Mouse (Mus musculus) midbrain, embryonic 11.5 days (tissue): ENCODE measurements at regions not wholly inside any gene's neighbourhood (a gene's known extent, or its start where the extent isn't known, plus 50 kb on each side); places are given as distances from the start of the nearest gene placed in this dataset.

ENCODE experiments used
- ATAC-seq: fragments of 200-750 bp; cut with Nextera tagmentation; 2 replicates; pipeline ENCODE4 v1.8.0; 2017; ENCODE audit warnings: moderate TSS enrichment, moderate library complexity; ENCODE audit not compliant: low FRiP score
- DNase-seq: peaks from one replicate; pipeline ENCODE4 v3.0.0; 2015; ENCODE audit warnings: low spot score; ENCODE audit errors: missing footprints
- H3K27ac ChIP-seq: fragments of 300-500 bp; sonication (generic); 2 replicates; pipeline ENCODE4 v1.5.1; 2014; ENCODE audit warnings: low read depth, low read length
- H3K27me3 ChIP-seq: fragments of 300-500 bp; sonication (generic); 2 replicates; pipeline ENCODE4 v1.6.1; 2014; ENCODE audit warnings: mild to moderate bottlenecking, low read length, moderate library complexity, mixed read lengths; ENCODE audit not compliant: control insufficient read depth, insufficient read depth
- H3K36me3 ChIP-seq: fragments of 300-500 bp; sonication (generic); 2 replicates; pipeline ENCODE4 v1.6.1; 2014; ENCODE audit warnings: mild to moderate bottlenecking, low read length, moderate library complexity, mixed read lengths; ENCODE audit not compliant: control insufficient read depth, insufficient read depth
- H3K4me1 ChIP-seq: fragments of 300-500 bp; sonication (generic); 2 replicates; pipeline ENCODE4 v1.6.1; 2014; ENCODE audit warnings: low read length; ENCODE audit not compliant: control insufficient read depth, insufficient read depth
- H3K4me2 ChIP-seq: fragments of 300-500 bp; sonication (generic); 2 replicates; pipeline ENCODE4 v1.6.1; 2014; ENCODE audit warnings: mild to moderate bottlenecking, moderate library complexity
- H3K4me3 ChIP-seq: fragments of 300-500 bp; sonication (generic); 2 replicates; pipeline ENCODE4 v1.5.1; 2014; ENCODE audit warnings: low read depth, low read length
- H3K9ac ChIP-seq: fragments of 300-500 bp; sonication (generic); 2 replicates; pipeline ENCODE4 v1.6.1; 2014; ENCODE audit warnings: low read length
- H3K9me3 ChIP-seq: fragments of 300-500 bp; sonication (generic); 2 replicates; pipeline ENCODE4 v1.6.1; 2016; ENCODE audit warnings: low read length; ENCODE audit not compliant: control insufficient read depth
- WGBS: fragments of 180-500 bp; shearing (Covaris S2); extraction: QIAGEN DNeasy Blood & Tissue Kit; methylation state at CpG from one replicate; pipeline ENCODE4 v1.1.7; 2014; 5-methylcytosine and 5-hydroxymethylcytosine counted together

DNA sequence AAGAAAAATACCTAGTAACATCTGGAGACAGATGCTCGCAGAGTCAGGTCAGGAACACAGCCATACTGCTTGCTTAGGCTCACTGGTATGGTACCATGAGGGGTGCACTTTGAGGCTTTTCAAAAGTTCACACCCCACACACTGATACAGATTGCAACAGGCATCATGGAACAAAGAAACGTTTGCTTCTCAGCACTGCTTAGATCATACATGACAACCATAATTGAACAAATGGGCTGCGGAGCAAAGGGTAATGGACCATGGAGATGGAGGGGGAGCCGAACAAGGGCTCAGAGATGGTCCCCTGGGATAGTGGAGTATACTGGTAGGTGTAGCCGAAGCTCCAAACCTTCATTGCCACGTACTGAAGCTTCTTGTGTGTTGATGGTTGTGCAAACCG lies 228.6 kb upstream of the Tll1 start:
- no peaks in the 10 kb centered on the region for H3K9me3 ChIP-seq
- DNase-seq, result no peak
- H3K36me3 ChIP-seq, result no peaks in the 10 kb centered on the region
- H3K4me3 ChIP-seq, result no peak overlapping the region
- WGBS, result 89% methylated on average over 7 of the region's 7 CpGs
- no peak for ATAC-seq
- no peaks in the 10 kb centered on the region for H3K4me1 ChIP-seq
- no peak overlapping the region for H3K9ac ChIP-seq
- H3K27ac ChIP-seq, result no peak overlapping the region
- no peak overlapping the region for H3K4me2 ChIP-seq
- no peaks in the 10 kb centered on the region for H3K27me3 ChIP-seq

DNA sequence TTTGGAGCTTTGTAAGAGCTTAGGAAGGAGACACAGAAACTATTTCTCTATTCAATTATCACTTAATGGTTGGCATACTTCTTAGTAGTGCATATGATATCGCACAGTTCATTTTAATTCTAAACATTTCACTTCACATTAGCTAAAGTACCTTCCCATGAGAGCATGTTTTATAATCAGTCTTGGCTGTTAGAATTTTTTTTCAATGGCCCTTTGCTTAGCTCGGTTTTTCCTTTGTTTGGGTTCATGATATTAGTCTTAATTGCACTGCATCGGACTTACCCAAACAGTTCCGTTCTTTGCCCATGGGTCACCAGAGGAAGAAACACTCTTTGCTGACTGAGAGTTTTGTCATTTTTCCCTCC lies 216.8 kb upstream of the Tll1 start:
- no peak for DNase-seq
- H3K9ac ChIP-seq, result no peak overlapping the region
- 58% methylated on average over 4 of the region's 4 CpGs for WGBS
- no peaks in the 10 kb centered on the region for H3K9me3 ChIP-seq
- peaks cover 12% of the 10 kb centered on the region for H3K4me1 ChIP-seq
- no peak overlapping the region for H3K4me3 ChIP-seq
- H3K27ac ChIP-seq, result no peak overlapping the region
- H3K36me3 ChIP-seq, result no peaks in the 10 kb centered on the region
- ATAC-seq, result peak; percentile 13; the same call in 1 of the 2 replicates
- H3K27me3 ChIP-seq, result no peaks in the 10 kb centered on the region
- H3K4me2 ChIP-seq, result no peak overlapping the region

DNA sequence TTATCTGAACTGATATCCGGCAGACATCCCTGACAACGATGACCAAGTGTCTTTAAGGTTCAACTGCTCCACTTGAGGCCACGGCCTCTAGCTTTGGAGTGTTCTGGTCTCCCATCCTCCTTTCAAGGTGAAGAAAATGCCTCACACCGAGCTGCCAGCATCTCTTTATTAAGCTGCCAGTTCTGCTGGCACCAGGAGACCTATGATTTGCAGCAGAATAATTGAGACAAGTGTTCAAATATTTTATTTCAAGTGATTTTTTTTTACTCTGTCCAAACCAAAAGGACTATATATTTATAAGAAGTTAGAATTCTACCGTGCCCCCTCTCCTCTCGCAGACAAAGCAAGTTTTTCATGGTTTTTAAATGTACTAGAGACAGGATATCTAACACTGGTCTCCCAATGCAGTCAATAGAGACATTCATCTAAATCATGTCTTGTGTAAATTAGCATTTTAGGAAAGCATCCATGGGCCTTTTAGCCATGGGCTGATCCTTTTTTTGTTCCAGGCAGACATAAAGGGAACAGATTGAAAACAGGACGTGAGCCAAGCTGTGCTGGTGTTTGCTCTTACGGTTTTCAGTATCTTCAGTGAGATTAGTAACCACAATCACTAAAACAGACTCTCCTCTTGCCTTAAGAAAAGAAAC lies 216.3 kb upstream of the Tll1 start:
- H3K4me3 ChIP-seq, result no peak overlapping the region
- H3K36me3 ChIP-seq, result no peaks in the 10 kb centered on the region
- no peak overlapping the region for H3K4me2 ChIP-seq
- peak; percentile 79 for ATAC-seq
- peaks cover 12% of the 10 kb centered on the region for H3K4me1 ChIP-seq
- no peak for DNase-seq
- WGBS, result 13% methylated on average over 8 of the region's 8 CpGs
- no peak overlapping the region for H3K9ac ChIP-seq
- no peaks in the 10 kb centered on the region for H3K9me3 ChIP-seq
- H3K27ac ChIP-seq, result no peak overlapping the region
- no peaks in the 10 kb centered on the region for H3K27me3 ChIP-seq

DNA sequence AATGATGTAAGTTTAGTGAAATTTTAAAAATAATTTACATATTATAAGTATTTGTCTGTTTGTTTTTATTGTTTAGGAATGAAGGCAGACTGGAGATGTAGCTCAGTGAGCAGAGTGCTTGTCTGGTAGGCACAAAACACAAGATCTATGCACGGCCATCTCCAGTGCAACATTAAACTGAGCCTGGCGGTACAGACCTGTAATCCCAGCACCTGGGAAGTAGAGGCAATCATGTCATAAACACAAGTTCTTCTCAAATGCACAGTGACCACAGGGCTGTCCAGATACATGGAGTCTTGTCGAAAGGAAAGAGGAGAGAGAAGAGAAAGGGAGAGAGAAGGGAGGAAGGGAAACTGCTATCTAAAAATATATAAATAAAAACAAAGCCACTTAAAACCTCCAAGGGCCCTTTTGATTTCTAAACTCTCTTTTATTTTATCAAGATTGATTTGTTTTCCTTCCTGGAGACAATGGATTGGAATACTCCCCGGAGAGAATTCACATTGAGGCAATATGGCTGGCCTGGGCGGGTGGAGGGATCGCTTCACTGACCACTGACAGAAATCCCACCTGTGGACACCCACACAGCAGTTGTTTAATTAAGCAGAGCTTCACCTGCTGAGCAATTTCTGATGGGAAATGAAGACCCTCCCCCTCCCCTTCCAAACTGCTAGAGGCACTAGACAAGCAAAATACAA lies 215.6 kb upstream of the Tll1 start:
- Histone ChIP-seq H3K27ac (no peak overlapping the region), H3K4me3 (no peak overlapping the region), H3K27me3 (no peaks in the 10 kb centered on the region), H3K9ac (no peak overlapping the region), H3K4me1 (peaks cover 12% of the 10 kb centered on the region), H3K4me2 (no peak overlapping the region), H3K9me3 (no peaks in the 10 kb centered on the region), H3K36me3 (no peaks in the 10 kb centered on the region)
- WGBS, result 74% methylated on average over 6 of the region's 6 CpGs
- peak; percentile 38 for ATAC-seq
- no peak for DNase-seq

DNA sequence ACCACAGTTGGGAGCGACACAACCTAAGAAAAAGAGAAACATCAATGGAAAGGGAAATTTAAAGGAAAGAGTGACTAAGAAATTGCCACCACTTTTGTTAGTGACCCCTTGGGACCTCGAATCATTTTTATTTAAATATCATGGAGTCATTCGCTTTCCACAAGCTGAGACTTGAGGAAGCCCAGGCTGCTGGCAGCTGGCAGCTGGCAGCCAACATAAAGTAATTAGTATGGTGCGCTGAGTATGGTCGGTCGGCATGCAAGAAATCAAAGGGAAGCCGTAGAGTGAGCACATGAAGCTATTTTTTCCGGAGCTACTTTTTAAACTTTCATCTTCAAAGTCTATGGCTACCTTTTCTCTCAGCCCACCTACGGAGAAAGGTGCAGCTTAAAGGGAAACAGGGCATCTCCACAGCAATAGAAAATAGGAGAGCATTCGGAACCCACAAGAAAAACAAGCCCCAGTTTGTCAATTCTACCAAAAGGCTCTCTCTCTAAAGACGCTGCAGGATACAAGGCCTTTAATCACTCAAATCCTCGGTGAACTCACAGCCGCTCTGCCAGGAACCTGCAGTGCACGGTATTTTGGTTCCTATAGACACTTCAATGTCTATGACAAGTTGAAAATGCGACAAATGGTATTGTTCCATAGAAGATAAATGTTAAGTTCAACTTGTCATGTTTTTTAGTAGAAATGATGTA lies 206.6 kb upstream of the Tll1 start:
- Histone ChIP-seq H3K4me1 (no peaks in the 10 kb centered on the region), H3K9me3 (no peaks in the 10 kb centered on the region), H3K4me3 (no peak overlapping the region), H3K27ac (no peak overlapping the region), H3K36me3 (no peaks in the 10 kb centered on the region), H3K27me3 (no peaks in the 10 kb centered on the region), H3K4me2 (no peak overlapping the region), H3K9ac (no peak overlapping the region)
- no peak for DNase-seq
- WGBS, result 54% methylated on average over 15 of the region's 15 CpGs
- no peak for ATAC-seq

DNA sequence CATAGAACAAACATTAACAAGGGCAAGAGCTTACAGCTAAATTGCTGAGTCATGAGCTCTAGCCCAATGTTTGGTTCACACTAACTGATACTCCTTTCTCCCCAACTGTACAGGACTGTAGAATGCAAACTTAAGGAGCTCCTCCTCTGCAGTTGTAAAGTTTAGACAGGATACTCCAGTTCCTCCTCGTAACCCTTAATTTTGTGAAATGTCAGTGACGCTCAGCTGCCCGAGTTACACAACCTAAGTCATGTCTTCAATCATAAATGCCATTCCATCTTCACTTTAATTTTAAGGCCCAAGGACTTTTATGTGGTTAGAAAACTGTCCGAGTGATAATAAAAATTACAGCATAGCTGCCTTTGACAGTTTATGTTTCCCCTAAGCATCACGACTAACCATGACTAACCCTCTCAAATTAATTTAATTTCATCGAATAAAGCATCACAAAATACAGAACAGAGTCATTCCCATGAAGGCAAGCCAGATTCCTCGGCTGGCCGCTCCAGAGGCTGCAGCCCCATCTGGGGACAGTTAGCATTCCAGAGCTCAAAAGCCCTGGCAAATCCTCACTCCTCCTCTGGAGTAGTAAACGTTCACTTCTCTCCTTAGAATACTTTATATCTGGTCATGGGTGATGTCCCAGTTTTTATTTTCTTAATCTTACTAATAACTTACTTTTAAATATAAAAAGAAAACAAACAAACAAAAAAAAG lies 200.9 kb upstream of the Tll1 start:
- Histone ChIP-seq H3K27me3 (no peaks in the 10 kb centered on the region), H3K4me3 (no peak overlapping the region), H3K27ac (no peak overlapping the region), H3K9me3 (no peaks in the 10 kb centered on the region), H3K4me2 (no peak overlapping the region), H3K4me1 (no peaks in the 10 kb centered on the region), H3K9ac (no peak overlapping the region), H3K36me3 (no peaks in the 10 kb centered on the region)
- ATAC-seq (no peak), DNase-seq (no peak)
- WGBS, result 68% methylated on average over 9 of the region's 9 CpGs

DNA sequence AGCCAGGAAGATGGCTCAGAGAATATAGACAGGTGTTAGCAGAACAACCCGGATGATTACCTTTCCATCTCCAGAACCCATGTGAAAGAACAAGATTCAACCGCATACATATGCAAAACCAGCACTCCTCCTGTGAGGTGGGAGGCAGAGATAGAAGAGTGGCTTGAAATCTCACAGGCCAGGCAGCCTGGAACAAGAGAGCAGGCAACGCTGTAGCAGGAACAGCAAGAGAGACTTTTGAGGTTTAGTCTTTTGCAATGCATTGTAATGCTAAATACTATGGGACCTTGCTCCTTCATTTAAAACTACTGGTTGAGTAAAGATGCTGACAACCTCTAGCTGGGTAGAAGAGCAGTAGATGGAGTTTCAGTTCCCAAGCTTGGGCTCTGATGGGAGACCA lies 193.5 kb upstream of the Tll1 start:
- no peak for ATAC-seq
- no peak overlapping the region for H3K9ac ChIP-seq
- H3K4me3 ChIP-seq, result no peak overlapping the region
- H3K36me3 ChIP-seq, result no peaks in the 10 kb centered on the region
- DNase-seq, result no peak
- H3K4me1 ChIP-seq, result no peaks in the 10 kb centered on the region
- H3K27ac ChIP-seq, result no peak overlapping the region
- H3K9me3 ChIP-seq, result no peaks in the 10 kb centered on the region
- H3K27me3 ChIP-seq, result no peaks in the 10 kb centered on the region
- WGBS, result 47% methylated on average over 3 of the region's 3 CpGs
- no peak overlapping the region for H3K4me2 ChIP-seq

DNA sequence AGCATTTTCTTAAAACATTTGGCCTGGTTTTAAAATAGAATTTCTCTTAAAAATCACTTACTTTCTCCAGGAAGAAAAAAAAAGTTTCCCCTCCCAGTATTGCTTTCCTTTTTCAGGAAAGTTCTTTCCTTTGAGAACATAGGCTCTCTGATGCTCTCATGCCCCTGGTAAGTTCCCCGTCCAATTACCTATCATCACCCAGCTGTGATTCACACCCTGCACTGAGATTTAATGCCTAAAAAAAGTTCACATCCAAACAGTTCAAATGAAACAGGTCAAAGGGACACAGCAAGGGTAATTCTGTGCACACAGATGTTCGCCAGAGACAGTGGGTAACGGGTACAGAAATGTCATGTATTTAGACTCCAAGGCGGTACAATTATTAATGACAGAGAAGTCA lies 191.8 kb upstream of the Tll1 start:
- 87% methylated on average over 4 of the region's 4 CpGs for WGBS
- no peak overlapping the region for H3K4me2 ChIP-seq
- H3K9me3 ChIP-seq, result no peaks in the 10 kb centered on the region
- no peaks in the 10 kb centered on the region for H3K36me3 ChIP-seq
- ATAC-seq, result no peak
- no peaks in the 10 kb centered on the region for H3K27me3 ChIP-seq
- DNase-seq, result no peak
- H3K27ac ChIP-seq, result no peak overlapping the region
- no peak overlapping the region for H3K9ac ChIP-seq
- H3K4me3 ChIP-seq, result no peak overlapping the region
- H3K4me1 ChIP-seq, result no peaks in the 10 kb centered on the region

DNA sequence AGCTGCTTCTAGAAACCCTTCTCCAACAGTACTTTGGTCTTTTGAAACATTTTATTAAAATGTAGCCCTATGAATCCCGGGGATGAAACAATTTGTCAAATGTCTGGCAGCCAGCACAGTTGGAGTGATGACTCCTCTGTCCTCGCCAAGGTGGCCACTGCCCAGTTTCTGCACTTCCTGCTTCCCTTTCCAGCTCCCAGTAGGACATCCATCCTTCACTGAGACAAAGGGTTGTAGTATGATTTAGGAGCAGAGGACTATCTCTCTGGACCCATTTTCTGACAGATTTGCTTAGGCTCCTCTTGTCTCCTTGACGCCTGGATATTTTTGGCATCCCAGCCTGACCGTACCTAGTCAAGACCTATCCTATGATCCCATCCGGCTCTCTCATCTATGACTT lies 189.7 kb upstream of the Tll1 start:
- DNase-seq (no peak), ATAC-seq (no peak)
- H3K27ac ChIP-seq, result no peak overlapping the region
- H3K9me3 ChIP-seq, result no peaks in the 10 kb centered on the region
- no peak overlapping the region for H3K9ac ChIP-seq
- H3K4me1 ChIP-seq, result no peaks in the 10 kb centered on the region
- no peaks in the 10 kb centered on the region for H3K36me3 ChIP-seq
- H3K4me3 ChIP-seq, result no peak overlapping the region
- WGBS, result 89% methylated on average over 5 of the region's 5 CpGs
- no peak overlapping the region for H3K4me2 ChIP-seq
- no peaks in the 10 kb centered on the region for H3K27me3 ChIP-seq
